Mouse (Mus musculus) heart, embryonic 10.5 days (tissue): ENCODE data around the gene Wdr17. TPM values are rescaled to one million over a fixed set of nuclear protein-coding genes. Genes with fewer than 3 reads are reported as not detected.

ENCODE experiments used
- DNase-seq: peaks from one replicate; pipeline ENCODE4 v3.0.0-alpha.2; 2017; ENCODE audit warnings: low spot score
- H3K27ac ChIP-seq: fragments of 300-500 bp; sonication (generic); 2 replicates; pipeline ENCODE4 v1.5.1; 2016; ENCODE audit warnings: mild to moderate bottlenecking
- H3K27me3 ChIP-seq: fragments of 300-500 bp; sonication (generic); 2 replicates; pipeline ENCODE4 v1.6.1; 2016; ENCODE audit warnings: mild to moderate bottlenecking; ENCODE audit not compliant: poor library complexity, insufficient read depth, severe bottlenecking
- H3K36me3 ChIP-seq: fragments of 300-500 bp; sonication (generic); 2 replicates; pipeline ENCODE4 v1.6.1; 2016; ENCODE audit warnings: mild to moderate bottlenecking, moderate library complexity
- H3K4me1 ChIP-seq: fragments of 300-500 bp; sonication (generic); 2 replicates; pipeline ENCODE4 v1.6.1; 2016; ENCODE audit warnings: mild to moderate bottlenecking
- H3K4me3 ChIP-seq: fragments of 300-500 bp; sonication (generic); 2 replicates; pipeline ENCODE4 v1.5.1; 2016; ENCODE audit warnings: mild to moderate bottlenecking, moderate library complexity
- H3K9me3 ChIP-seq: fragments of 300-500 bp; sonication (generic); 2 replicates; pipeline ENCODE4 v1.6.1; 2016; ENCODE audit warnings: mild to moderate bottlenecking, moderate library complexity
- WGBS: fragments of 180-500 bp; shearing (Covaris S2); methylation state at CpG from one replicate; pipeline ENCODE4 v1.1.7; 2016; 5-methylcytosine and 5-hydroxymethylcytosine counted together
- polyA plus RNA-seq: library from polyadenylated mRNA; unstranded; fragments of >200 nt; fragmentation: Nextera tagmentation; extraction: Ambion mirVana; gene quantifications from 2 replicates; pipeline ENCODE4 v1.2.1, GENCODE M21; 2016

Wdr17 gene
- polyA plus RNA-seq, result 0.72 and 0.76 TPM in 2 replicates

- no peaks in the 10 kb centered on the region for H3K27me3 ChIP-seq
- H3K36me3 ChIP-seq, result no peaks in the 10 kb centered on the region
- H3K27ac ChIP-seq, result no peak within 1 kb of the TSS
- H3K4me3 ChIP-seq, result no peak within 1 kb of the TSS
- H3K4me1 ChIP-seq, result no peaks in the 10 kb centered on the region
- H3K9me3 ChIP-seq, result no peaks in the 10 kb centered on the region
- DNase-seq, result no peak
- WGBS, result 79% methylated on average over 9 of the region's 9 CpGs
Measured at GRCm38 (mm10) chr8:54886987-54887785, at the start of gene Wdr17. TSS of gene Wdr17 (minus strand) at chr8:54887184.

- H3K4me3 ChIP-seq, result no peak overlapping the region
- H3K27ac ChIP-seq, result no peak overlapping the region
- H3K9me3 ChIP-seq, result no peaks in the 10 kb centered on the region
- WGBS, result 78% methylated on average over 2 of the region's 2 CpGs
- DNase-seq, result no peak
- no peaks in the 10 kb centered on the region for H3K4me1 ChIP-seq
- H3K27me3 ChIP-seq, result no peaks in the 10 kb centered on the region
- no peaks in the 10 kb centered on the region for H3K36me3 ChIP-seq
Measured at GRCm38 (mm10) chr8:54932306-54932705, 45.3 kb upstream of the Wdr17 start.

GRCm38 (mm10) chr8:54924936-54925335 is 38.0 kb upstream of the Wdr17 start:
- H3K27me3 ChIP-seq, result no peaks in the 10 kb centered on the region
- H3K9me3 ChIP-seq, result no peaks in the 10 kb centered on the region
- WGBS, result 80% methylated on average over 3 of the region's 3 CpGs
- H3K36me3 ChIP-seq, result no peaks in the 10 kb centered on the region
- no peak overlapping the region for H3K27ac ChIP-seq
- DNase-seq, result no peak
- no peaks in the 10 kb centered on the region for H3K4me1 ChIP-seq
- H3K4me3 ChIP-seq, result no peak overlapping the region

DNA sequence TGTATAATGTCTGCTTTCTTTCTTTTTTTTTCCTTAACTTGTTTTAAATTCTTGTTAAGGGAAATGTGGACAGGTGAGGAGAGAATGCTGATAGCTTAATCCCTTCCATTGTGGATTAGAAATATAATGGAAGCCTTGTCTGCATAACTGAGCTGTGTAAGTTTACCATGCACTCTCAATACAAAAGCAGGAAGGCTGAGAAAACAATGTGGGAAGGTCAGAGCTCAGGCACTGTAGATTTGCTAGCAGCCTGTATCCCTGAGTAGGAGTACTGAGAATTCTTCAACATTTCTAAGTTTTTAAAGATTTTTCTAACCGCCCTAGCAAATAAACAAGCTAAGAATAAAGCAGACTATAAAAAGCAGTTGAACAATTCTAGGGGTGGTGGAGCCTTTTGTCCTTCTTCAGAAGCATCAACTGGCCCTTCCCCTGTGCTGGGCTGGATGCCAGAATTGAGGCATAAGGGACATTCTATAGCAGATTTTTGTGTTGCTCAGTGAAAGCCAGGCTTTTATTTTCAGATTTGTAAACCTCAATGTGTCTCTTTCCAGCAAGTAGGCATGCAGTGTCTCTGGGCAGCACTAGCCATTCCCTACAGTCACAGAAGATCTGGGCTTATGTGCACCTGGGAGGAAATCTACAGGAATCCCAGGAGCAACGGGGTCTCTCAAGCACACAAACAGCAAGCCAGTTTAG is 35.3 kb upstream of the Wdr17 start:
- no peak overlapping the region for H3K4me3 ChIP-seq
- no peaks in the 10 kb centered on the region for H3K27me3 ChIP-seq
- no peaks in the 10 kb centered on the region for H3K9me3 ChIP-seq
- H3K27ac ChIP-seq, result no peak overlapping the region
- peaks cover 4% of the 10 kb centered on the region; the same call in 1 of the 2 replicates for H3K4me1 ChIP-seq
- WGBS, result 64% methylated on average over 2 of the region's 2 CpGs
- H3K36me3 ChIP-seq, result no peaks in the 10 kb centered on the region
- DNase-seq, result no peak

DNA sequence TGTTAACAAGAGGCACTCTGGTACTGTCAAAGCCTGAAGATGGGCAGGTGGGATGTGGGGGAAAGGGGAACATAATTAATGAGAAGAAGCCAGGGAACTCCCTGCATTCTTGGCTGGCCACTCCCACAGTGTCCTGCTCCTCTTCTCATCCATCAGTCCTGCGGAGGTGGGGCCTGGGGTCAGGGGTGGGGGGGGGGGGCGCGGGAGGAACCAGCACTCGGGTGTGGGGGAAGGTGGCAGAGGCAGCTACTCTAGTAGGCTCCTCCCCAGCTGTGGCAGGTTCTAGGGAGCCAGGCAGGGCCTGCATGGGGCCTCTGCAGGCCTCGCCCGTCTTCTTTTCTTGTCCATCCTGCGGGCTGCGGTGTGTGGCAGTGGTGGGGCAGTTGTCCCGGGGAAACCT is 30.7 kb upstream of the Wdr17 start:
- Histone ChIP-seq H3K4me3 (no peak overlapping the region), H3K27me3 (no peaks in the 10 kb centered on the region), H3K36me3 (no peaks in the 10 kb centered on the region), H3K27ac (0 out of 2 replicates have a peak overlapping the region, but pooled peaks have one; percentile 33), H3K4me1 (peaks cover 4% of the 10 kb centered on the region; the same call in 1 of the 2 replicates), H3K9me3 (no peaks in the 10 kb centered on the region)
- 83% methylated on average over 5 of the region's 9 CpGs for WGBS
- DNase-seq, result no peak

GRCm38 (mm10) chr8:54912891-54913290 is 25.9 kb upstream of the Wdr17 start:
- DNase-seq, result no peak
- H3K9me3 ChIP-seq, result no peaks in the 10 kb centered on the region
- no peaks in the 10 kb centered on the region for H3K27me3 ChIP-seq
- 85% methylated on average over 2 of the region's 2 CpGs for WGBS
- H3K36me3 ChIP-seq, result no peaks in the 10 kb centered on the region
- H3K4me1 ChIP-seq, result peaks cover 3% of the 10 kb centered on the region; the same call in 1 of the 2 replicates
- no peak overlapping the region for H3K27ac ChIP-seq
- no peak overlapping the region for H3K4me3 ChIP-seq

DNA sequence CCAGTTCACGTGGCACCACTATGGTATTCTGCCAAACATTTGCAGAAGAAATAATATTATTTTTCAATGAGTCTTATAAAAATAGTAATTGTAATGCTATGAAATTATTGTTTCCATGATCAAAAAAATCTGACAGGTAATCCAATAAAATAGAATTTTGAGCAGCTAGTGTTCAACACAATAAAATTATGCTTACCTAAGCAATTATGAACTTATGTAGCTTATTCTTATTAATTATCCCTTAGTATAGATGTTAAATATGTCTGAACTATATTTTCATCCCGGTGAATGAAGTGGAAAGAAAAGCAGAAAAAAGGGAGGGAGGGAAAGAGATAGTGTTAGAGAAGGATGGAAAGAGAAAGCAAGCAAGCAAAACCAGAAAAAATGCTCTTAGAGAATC is 12.5 kb upstream of the Wdr17 start:
- no peak overlapping the region for H3K4me3 ChIP-seq
- no peak for DNase-seq
- H3K9me3 ChIP-seq, result no peaks in the 10 kb centered on the region
- no peaks in the 10 kb centered on the region for H3K36me3 ChIP-seq
- H3K27ac ChIP-seq, result no peak overlapping the region
- no peaks in the 10 kb centered on the region for H3K4me1 ChIP-seq
- WGBS, result 76% methylated on average over 2 of the region's 2 CpGs
- H3K27me3 ChIP-seq, result no peaks in the 10 kb centered on the region

- Histone ChIP-seq H3K36me3 (no peaks in the 10 kb centered on the region), H3K4me3 (no peak overlapping the region), H3K9me3 (no peaks in the 10 kb centered on the region), H3K4me1 (no peaks in the 10 kb centered on the region), H3K27me3 (no peaks in the 10 kb centered on the region), H3K27ac (no peak overlapping the region)
- 79% methylated on average over 2 of the region's 2 CpGs for WGBS
- no peak for DNase-seq
Measured at GRCm38 (mm10) chr8:54894637-54895322, 7.8 kb upstream of the Wdr17 start.

DNA sequence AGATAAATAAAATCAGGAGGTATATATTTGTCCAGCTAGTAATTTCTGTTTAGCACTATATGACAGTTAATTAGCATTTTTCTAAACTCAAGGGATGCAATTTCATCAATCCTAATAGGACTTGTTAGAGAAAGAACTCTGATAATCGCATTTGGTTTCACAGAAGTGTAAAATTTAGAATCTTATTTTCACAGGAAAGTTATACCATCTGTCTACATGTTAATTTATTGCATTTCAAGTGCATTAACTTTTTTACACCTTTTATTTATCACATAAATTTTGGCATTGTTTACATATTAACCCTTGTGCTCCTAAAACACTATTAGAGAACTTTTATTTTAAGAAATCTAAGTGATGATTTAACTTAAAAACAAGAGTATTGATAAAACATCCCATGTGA is 7.2 kb upstream of the Wdr17 start:
- Histone ChIP-seq H3K4me1 (no peaks in the 10 kb centered on the region), H3K27me3 (no peaks in the 10 kb centered on the region), H3K36me3 (no peaks in the 10 kb centered on the region), H3K27ac (no peak overlapping the region), H3K9me3 (no peaks in the 10 kb centered on the region), H3K4me3 (no peak overlapping the region)
- DNase-seq, result no peak
- 80% methylated on average over 1 of the region's 1 CpGs for WGBS

- H3K27me3 ChIP-seq, result no peaks in the 10 kb centered on the region
- DNase-seq, result no peak
- H3K4me3 ChIP-seq, result no peak overlapping the region
- no peaks in the 10 kb centered on the region for H3K4me1 ChIP-seq
- no peaks in the 10 kb centered on the region for H3K36me3 ChIP-seq
- no peaks in the 10 kb centered on the region for H3K9me3 ChIP-seq
- 80% methylated on average over 4 of the region's 4 CpGs for whole genome bisulfite sequencing
- H3K27ac ChIP-seq, result no peak overlapping the region
Measured at GRCm38 (mm10) chr8:54886560-54886959, 424 bp downstream of the Wdr17 start.

GRCm38 (mm10) chr8:54876458-54876857 is 10.5 kb downstream of the Wdr17 start:
- H3K9me3 ChIP-seq, result no peaks in the 10 kb centered on the region
- 87% methylated on average over 4 of the region's 4 CpGs for WGBS
- H3K36me3 ChIP-seq, result no peaks in the 10 kb centered on the region
- no peak overlapping the region for H3K27ac ChIP-seq
- H3K4me1 ChIP-seq, result no peaks in the 10 kb centered on the region
- no peak for DNase-seq
- H3K27me3 ChIP-seq, result no peaks in the 10 kb centered on the region
- no peak overlapping the region for H3K4me3 ChIP-seq

GRCm38 (mm10) chr8:54864761-54865064 is 22.3 kb downstream of the Wdr17 start:
- no peak overlapping the region for H3K27ac ChIP-seq
- no peak for DNase-seq
- no peaks in the 10 kb centered on the region for H3K9me3 ChIP-seq
- WGBS, result 72% methylated on average over 1 of the region's 1 CpGs
- H3K36me3 ChIP-seq, result no peaks in the 10 kb centered on the region
- H3K4me1 ChIP-seq, result no peaks in the 10 kb centered on the region
- no peak overlapping the region for H3K4me3 ChIP-seq
- H3K27me3 ChIP-seq, result no peaks in the 10 kb centered on the region
